ENCODE assay signal across 32 mouse cellular contexts in the genomic region with DNA sequence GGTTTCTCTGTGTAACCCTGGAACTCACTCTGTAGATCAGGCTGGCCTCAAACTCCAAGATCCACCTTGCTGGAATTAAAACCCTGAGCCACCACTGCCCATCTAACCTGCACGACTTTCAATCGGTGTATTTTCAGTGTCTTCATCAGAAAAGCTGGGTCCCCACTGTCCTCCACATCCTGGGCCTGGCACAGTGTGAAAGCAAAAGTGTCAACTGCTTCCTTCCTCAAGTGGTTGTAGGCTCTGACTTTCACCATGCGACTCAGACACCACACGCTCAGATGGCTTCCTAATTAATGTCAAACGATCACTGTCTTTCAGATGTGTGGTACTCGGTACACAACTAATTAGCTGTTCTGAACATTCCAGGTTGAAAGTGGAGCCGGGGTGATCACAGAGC. TPM values are rescaled to one million over a fixed set of nuclear protein-coding genes. Genes with fewer than 3 reads are reported as not detected.
DNase-seq lines count a peak whose midpoint lies in the region; ATAC-seq and TF ChIP-seq lines count a peak whose summit lies in the region.
"Had no signal": no experiment of that assay in that cellular context is flagged by ENCODE, and none has a peak within 500 bp of the region (broad histone marks: within the 10 kb centered on the region; RNA-seq: fewer than 3 reads in every experiment).

No protein-coding gene starts in this region.

- no peak for TF ChIP-seq CTCF in bone marrow macrophage, adult 2 months (IDR thresholded peaks at IDR 0.05; ENCODE audit: low read depth, low read length)

- peak; percentile 23 for ATAC-seq in megakaryocyte, adult 5-6 weeks (ENCODE audit: poor library complexity, severe bottlenecking)
- ATAC-seq: activated CD4-positive, CD25-positive, alpha-beta regulatory T cell, adult 4 months; forebrain, embryonic 16.5 days; intestine, embryonic 16.5 days; lung, postnatal 0 days; midbrain, embryonic 15.5 days had no signal

- TF ChIP-seq POLR2A in bone marrow macrophage, adult 2 months (IDR thresholded peaks at IDR 0.05; ENCODE audit: borderline replicate concordance, low read depth, low read length), result no peak

- H3K4me1 ChIP-seq in bone marrow macrophage, adult 2 months (ENCODE audit: control insufficient read depth, insufficient read depth, low read length), result peaks cover 60% of the 10 kb centered on the region
- H3K4me1 ChIP-seq: hindbrain, embryonic 12.5 days; limb, embryonic 12.5 days; midbrain, embryonic 10.5 days; neural tube, embryonic 12.5 days had no signal

- peak; percentile 32 for DNase-seq in spleen, postnatal 36 days (ENCODE audit: low spot score in 2 of 2)
- no peak for DNase-seq in spleen, adult 12 weeks (ENCODE audit: low spot score)
- no peak for DNase-seq in layer of hippocampus, adult 9-11 months
- DNase-seq in urinary bladder, postnatal 10 days (ENCODE audit: low spot score), result no peak
- DNase-seq in layer of hippocampus, adult 9-10 months (ENCODE audit: low spot score), result no peak
- DNase-seq: adrenal gland, adult 2 months; adrenal gland, postnatal 36 days; cerebellum, adult 9-10 months; cerebellum, postnatal 36 days; embryo, embryonic 11 days; heart, postnatal 14 days; kidney, adult 8-10 months; kidney, postnatal 4 days; right cerebral cortex, postnatal 4 days; thymus, adult 18-20 months; thymus, postnatal 25 days had no signal

- H3K4me3 ChIP-seq in bone marrow macrophage, adult 2 months (ENCODE audit: insufficient read depth, low read length), result no peak overlapping the region
- H3K4me3 ChIP-seq: embryonic facial prominence, embryonic 12.5 days; forebrain, embryonic 10.5 days; hindbrain, embryonic 12.5 days; limb, embryonic 12.5 days; midbrain, embryonic 10.5 days; midbrain, embryonic 15.5 days; myocyte; neural tube, embryonic 12.5 days had no signal

- H3K27ac ChIP-seq in bone marrow macrophage, adult 2 months (ENCODE audit: insufficient read depth, low read depth, low read length), result peak overlapping the region; percentile 34; the same call in 1 of the 2 replicates
- H3K27ac ChIP-seq: embryonic facial prominence, embryonic 12.5 days; forebrain, embryonic 10.5 days; hindbrain, embryonic 12.5 days; kidney, postnatal 0 days; limb, embryonic 12.5 days; midbrain, embryonic 10.5 days; midbrain, embryonic 15.5 days; neural tube, embryonic 12.5 days; stomach, postnatal 0 days had no signal

RNA-seq across cellular contexts. Expression of gene Gramd1b, which starts 45.9 kb away (rescaled TPM):
- 40.8 and 44.2 TPM in 2 replicates for polyA plus RNA-seq in bone marrow macrophage, adult 2 months (2012; ENCODE audit: insufficient read depth, insufficient read length, missing spikeins)
- total RNA-seq in megakaryocyte, adult 5-6 weeks (2015), result 21.4 and 23.0 TPM in 2 replicates
- total RNA-seq in megakaryocyte, adult 5-6 weeks (2017), result 12.9 and 20.1 TPM in 2 replicates

Comparison
In these comparisons a context has a peak if more than half of its experiments do, and no peak if none do; other contexts are left out.
1. DNase-seq: peak in spleen, postnatal 36 days (2 of 2); none in spleen, adult 12 weeks (single experiment), layer of hippocampus, adult 9-11 months (single experiment), urinary bladder, postnatal 10 days (single experiment) and layer of hippocampus, adult 9-10 months (single experiment).